ENCODE assay signal across 8 mouse cellular contexts in the genomic region with DNA sequence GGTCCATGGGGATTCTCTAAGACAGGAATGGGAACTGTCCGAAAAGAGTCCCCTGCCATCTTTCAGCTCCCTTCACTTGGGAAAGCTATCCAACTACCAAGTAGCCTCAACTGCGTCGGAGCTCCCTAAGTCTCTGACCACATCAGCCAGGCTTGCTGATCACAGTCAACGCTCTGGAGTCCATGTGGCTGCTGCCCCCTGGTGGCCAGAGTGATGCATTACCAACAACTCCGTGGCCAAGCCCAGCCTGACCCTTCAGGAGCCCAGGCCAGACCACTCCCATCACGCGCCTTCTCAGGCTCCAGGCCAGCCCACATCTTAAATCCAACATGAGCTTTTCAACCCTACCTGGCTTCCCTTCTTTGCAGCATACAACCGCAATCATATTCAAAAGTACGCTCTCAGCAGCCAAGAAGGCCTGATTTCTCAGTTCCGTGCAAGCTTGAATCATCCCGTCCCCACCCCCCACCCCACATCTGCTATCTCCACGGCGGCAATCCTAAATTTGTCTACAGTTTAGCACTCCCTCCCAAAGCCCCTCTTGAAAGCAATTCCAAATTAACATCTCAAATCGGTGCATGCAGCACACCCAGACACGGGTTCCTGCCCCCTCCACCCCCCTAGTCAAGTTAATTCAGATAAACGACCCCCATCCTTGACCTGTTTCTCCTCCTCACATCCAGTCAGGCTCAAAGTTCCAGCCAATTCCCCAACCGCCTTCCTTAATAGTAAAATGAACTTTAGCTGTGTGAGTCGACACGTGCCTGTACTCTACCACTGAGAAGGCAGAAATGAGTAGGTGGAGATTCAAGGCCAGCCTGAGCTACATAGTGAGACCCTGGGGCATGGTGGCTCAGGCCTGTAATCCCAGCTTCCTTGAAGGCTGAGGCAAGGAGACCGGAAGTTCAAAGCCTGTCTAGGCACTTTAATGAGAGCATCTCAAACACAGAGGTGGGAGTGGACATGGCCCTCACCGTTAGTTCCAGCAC. TPM values are rescaled to one million over a fixed set of nuclear protein-coding genes. Genes with fewer than 3 reads are reported as not detected.
DNase-seq lines count a peak whose midpoint lies in the region; ATAC-seq lines count a peak whose summit lies in the region.

No protein-coding gene starts in this region.

- DNase-seq in MN1 (ENCODE audit: low spot score), result peak; percentile 94
- peak; percentile 85 for DNase-seq in cerebellum, adult 9-11 months
- peak; percentile 77 to 87 for DNase-seq in frontal cortex, postnatal 14 days (ENCODE audit: low spot score in 2 of 2)
- peak; percentile 87 to 89 for DNase-seq in layer of hippocampus, postnatal 14 days (ENCODE audit: low spot score in 2 of 2)
- peak; percentile 90 for DNase-seq in lung, postnatal 10 days
- DNase-seq in retina, adult 2 months (ENCODE audit: low read depth, low spot score), result peak; percentile 67
- peak; percentile 77 for DNase-seq in thymus, postnatal 25 days

- peaks cover 24% of the 10 kb centered on the region for H3K27me3 ChIP-seq in hindbrain, embryonic 13.5 days

- H3K36me3 ChIP-seq in hindbrain, embryonic 13.5 days, result no peaks in the 10 kb centered on the region

- 30% methylated on average over 21 of the region's 21 CpGs for WGBS in hindbrain, embryonic 13.5 days

- H3K9ac ChIP-seq in hindbrain, embryonic 13.5 days, result no peak overlapping the region

- H3K9me3 ChIP-seq in hindbrain, embryonic 13.5 days, result no peaks in the 10 kb centered on the region

- H3K4me2 ChIP-seq in hindbrain, embryonic 13.5 days, result peak overlapping the region; percentile 13; the same call in 1 of the 2 replicates

- H3K27ac ChIP-seq in hindbrain, embryonic 13.5 days, result no peak overlapping the region

- ATAC-seq in hindbrain, embryonic 13.5 days (ENCODE audit: low FRiP score), result peak; percentile 82

- no peaks in the 10 kb centered on the region for H3K4me1 ChIP-seq in hindbrain, embryonic 13.5 days (replicated peaks)

- no peak overlapping the region for H3K4me3 ChIP-seq in hindbrain, embryonic 13.5 days

RNA-seq across cellular contexts. Expression of gene Pou2f2, which starts 8.4 kb away (rescaled TPM):
- polyA plus RNA-seq in hindbrain, embryonic 13.5 days (2015; fragmentation: Nextera tagmentation; extraction: Ambion mirVana), result 33.2 and 39.7 TPM in 2 replicates
- total RNA-seq in layer of hippocampus, postnatal 14 days (2021), result 10 to 100 TPM; 10.1 to 11.4 TPM

RNA-seq across cellular contexts. Expression of gene Dedd2, which starts 32.5 kb away (rescaled TPM):
- polyA plus RNA-seq in hindbrain, embryonic 13.5 days (2015; fragmentation: Nextera tagmentation; extraction: Ambion mirVana), result 14.0 and 15.4 TPM in 2 replicates
- 10 to 100 TPM; 24.9 to 25.6 TPM for total RNA-seq in layer of hippocampus, postnatal 14 days (2021)

RNA-seq across cellular contexts. Expression of gene Zfp526, which starts 33.3 kb away (rescaled TPM):
- polyA plus RNA-seq in hindbrain, embryonic 13.5 days (2015; fragmentation: Nextera tagmentation; extraction: Ambion mirVana), result 1.6 and 1.9 TPM in 2 replicates
- total RNA-seq in layer of hippocampus, postnatal 14 days (2021), result 10 to 100 TPM in 1 of 2 experiments, 1 to 10 TPM in 1; 9.0 to 10.2 TPM

RNA-seq across cellular contexts. Expression of gene Gsk3a, which starts 49.7 kb away (rescaled TPM):
- polyA plus RNA-seq in hindbrain, embryonic 13.5 days (2015; fragmentation: Nextera tagmentation; extraction: Ambion mirVana), result 13.9 and 14.6 TPM in 2 replicates
- total RNA-seq in layer of hippocampus, postnatal 14 days (2021), result 100 to 1,000 TPM; 184 to 190 TPM
